Mouse (Mus musculus) inflammation-experienced regulatory T-cells, adult 16 weeks (primary cell): Measurements from ENCODE around the gene Kctd17. TPM values are rescaled to one million over a fixed set of nuclear protein-coding genes. Genes with fewer than 3 reads are reported as not detected.

Experiments used
- polyA plus RNA-seq: library from polyadenylated mRNA; unstranded; fragments of 100-300 nt; shearing (Covaris generic); gene quantifications from one replicate; pipeline ENCODE4 v1.2.1, GENCODE M21; 2017

Gene Kctd17
- 40.7 TPM for polyA plus RNA-seq

DNA sequence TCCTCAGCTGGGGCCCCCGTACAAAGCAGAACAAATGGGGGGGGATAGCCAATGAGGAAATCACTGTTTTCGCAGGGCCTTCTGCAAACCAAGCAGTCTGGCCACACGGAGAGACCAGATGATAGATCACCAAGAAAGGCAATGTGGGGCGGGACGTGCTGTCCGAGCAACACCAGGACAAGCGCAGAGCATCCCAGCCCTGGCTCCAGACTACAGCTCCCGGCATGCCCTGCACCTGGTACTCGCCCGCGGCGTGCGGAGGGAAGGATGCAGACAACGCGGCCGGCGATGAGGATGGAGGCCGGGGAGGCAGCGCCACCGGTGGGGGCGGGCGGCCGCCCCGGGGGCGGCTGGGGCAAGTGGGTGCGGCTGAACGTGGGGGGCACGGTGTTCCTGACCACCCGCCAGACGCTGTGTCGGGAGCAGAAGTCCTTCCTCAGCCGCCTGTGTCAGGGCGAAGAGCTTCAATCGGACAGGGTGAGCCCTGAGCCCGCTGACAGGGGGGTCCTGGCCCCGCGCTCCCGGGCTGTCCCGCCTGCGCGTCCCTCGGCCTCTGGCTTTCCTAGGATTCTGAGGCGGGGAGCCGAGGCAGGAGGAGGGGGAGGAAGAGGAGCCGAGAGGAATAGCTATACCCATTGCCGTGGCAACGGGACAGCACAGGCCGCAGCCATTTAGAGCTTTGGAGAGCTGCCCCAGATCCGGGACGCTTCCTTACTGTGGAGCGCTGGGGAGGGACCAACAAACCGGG is at the start of gene Kctd17:
Gene Kctd17 (plus strand): TSS at position 174 of the 748 bp plus-strand sequence.

DNA sequence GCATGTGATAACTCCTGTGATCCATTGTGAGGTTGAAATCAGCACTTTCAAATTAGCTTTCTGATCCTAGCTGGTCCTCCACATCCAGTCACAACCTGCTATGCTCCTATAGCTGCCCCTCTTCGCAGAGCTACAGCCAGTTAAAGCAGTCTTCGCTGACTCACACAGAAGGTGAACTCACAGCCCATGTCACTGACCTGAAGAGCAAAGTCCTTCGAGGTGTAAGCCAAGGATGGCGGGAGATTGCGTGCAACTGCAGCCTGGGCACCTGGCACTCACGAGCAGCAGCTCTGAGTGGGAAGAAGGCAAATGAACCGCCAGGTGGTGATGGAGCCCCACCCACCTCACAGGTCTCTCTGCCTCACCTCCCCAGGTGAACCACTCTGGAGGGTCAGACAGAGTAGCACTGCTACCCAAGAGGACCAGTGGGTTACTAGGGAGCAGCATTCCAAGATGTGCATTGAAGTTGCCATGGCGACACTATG is 32.8 kb upstream of the Kctd17 start, which contains the start of gene Tex33:
Gene Tex33 (minus strand): TSS at position 435 of the 485 bp plus-strand sequence.

DNA sequence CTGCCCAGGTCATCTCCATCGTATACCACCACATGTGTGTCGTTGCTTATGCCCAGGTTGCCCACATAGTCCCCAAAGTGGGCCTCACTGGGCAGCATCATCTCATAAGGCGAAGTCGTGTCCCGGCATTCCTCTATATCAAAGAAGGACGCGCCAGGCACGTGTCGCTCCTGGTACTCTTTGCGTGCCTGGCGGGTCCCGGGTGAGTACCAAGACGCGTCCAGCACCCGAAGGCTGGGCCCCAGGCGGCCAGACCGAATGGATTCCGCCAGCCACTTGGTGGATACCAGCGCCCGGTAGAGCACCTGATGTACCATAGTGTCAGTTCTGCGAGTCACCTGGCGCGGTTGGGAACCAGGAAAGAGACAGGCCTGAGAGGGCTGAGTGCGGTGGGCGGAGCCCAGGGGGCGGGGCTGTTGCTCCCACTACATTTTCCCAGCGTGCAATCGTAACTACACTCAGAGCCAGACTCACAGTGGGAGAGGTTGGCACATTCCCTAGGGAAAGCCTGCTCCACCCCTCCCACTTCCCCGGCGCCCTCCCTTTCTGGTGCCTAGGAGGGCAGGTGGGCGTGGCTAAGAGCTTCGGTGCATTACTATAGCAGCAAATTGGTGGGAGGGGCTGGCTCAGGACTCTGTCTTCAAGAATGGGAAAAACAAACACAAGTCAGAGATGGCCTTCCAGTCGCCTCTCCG is 22.7 kb upstream of the Kctd17 start, which contains the start of gene Tst:
Gene Tst (minus strand): TSS at position 391 of the 695 bp plus-strand sequence.

DNA sequence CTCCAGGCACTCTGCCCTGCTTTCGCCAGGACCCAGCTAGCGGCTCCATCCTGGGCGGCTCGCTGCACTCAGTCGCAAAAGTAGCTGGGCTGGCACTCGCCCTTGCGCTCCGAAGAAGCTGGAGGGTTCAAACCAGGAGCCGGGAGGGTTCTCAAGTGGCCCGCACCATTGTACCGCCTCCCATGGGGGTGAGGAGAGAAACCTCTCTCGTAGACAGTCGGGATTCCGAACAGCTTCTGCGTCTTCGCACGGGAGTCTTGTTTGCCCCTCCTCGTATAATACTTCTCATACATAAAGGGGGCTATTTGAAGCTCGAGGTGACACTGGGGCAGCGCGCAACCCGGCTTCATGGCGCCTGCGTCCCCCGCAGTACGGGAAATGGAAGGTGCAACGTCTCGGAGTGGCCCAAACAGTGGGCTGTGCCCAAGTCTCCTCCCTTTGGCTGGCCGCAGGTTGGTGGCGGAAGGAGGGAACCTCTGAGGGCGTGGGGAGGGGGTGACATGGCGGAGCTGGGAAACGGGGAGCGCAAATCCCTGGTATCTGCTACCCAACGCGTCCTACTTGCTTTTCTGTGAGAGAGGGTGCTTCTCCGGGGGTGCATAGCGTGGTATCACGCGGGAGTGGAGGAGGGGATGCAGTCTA is 21.9 kb upstream of the Kctd17 start, which contains the start of gene Mpst:
Gene Mpst (plus strand): TSS at position 124 of the 642 bp plus-strand sequence.

DNA sequence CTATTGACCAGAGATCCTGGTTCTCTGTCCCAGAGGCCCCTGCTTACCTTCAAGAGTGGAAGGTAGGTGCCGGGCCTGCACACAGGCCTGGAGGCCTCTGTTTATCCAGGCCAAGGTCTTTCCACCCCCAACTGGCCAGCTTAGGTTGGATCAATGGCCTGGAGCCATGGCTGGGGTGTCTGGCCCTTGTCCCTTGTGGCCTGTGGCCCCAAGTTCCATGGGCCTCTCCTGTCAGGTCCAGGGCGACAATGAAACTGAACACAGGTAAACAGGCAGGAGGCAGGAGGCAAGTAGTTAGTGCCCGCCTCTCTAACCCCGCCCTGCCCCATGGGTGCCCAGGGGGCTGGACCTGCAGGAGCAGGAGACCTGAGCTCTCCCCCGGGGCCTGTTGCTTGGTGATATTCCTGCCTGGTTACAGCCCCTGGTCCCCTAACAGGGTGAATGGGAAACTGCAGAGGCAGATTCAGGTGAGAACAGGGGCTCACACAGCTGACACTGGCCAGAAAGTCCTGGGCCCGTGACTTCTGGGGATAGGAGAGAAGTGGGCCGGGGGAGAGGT is 40.1 kb downstream of the Kctd17 start, which contains the start of gene Tmprss6:
Gene Tmprss6 (minus strand): TSS at position 256 of the 559 bp plus-strand sequence.

Other genes with a start within 250 kb of the Kctd17 start
- gene Pvalb, start 222.2 kb upstream of the Kctd17 start, polyA plus RNA-seq: not detected
- gene Ncf4, start 183.8 kb upstream of the Kctd17 start, polyA plus RNA-seq: 251 TPM
- gene Csf2rb2, start 122.8 kb upstream of the Kctd17 start, polyA plus RNA-seq: 0.16 TPM
- 0.44 TPM for gene Csf2rb, start 102.8 kb upstream of the Kctd17 start, polyA plus RNA-seq
- not detected for gene Tex33, start 32.7 kb upstream of the Kctd17 start, polyA plus RNA-seq
- 1.4 TPM for gene Tst, start 22.7 kb upstream of the Kctd17 start, polyA plus RNA-seq
- 4.0 TPM for gene Mpst, start 22.1 kb upstream of the Kctd17 start, polyA plus RNA-seq
- gene Tmprss6, start 40.1 kb downstream of the Kctd17 start, polyA plus RNA-seq: not detected
- gene Il2rb, start 66.7 kb downstream of the Kctd17 start, polyA plus RNA-seq: 1,134 TPM
- 7.6 TPM for gene C1qtnf6, start 102.9 kb downstream of the Kctd17 start, polyA plus RNA-seq
- not detected for gene Sstr3, start 116.1 kb downstream of the Kctd17 start, polyA plus RNA-seq
- 3,278 TPM for gene Rac2, start 144.2 kb downstream of the Kctd17 start, polyA plus RNA-seq
- 550 TPM for gene Cyth4, start 168.5 kb downstream of the Kctd17 start, polyA plus RNA-seq